Mouse (Mus musculus) liver, postnatal 0 days (tissue): Measurements from ENCODE around the gene H2-Ab1. TPM values are rescaled to one million over a fixed set of nuclear protein-coding genes. Genes with fewer than 3 reads are reported as not detected.
A peak's percentile ranks its signal among the peaks of the same experiment; 100 is the strongest.

Experiments used
- ATAC-seq: fragments of 200-750 bp; cut with Nextera tagmentation; 2 replicates; pipeline ENCODE4 v1.8.0; 2017; ENCODE audit warnings: mild to moderate bottlenecking, moderate library complexity
- DNase-seq: peaks from one replicate; pipeline ENCODE4 v3.0.0-alpha.2; 2016
- H3K27ac ChIP-seq: fragments of 300-500 bp; sonication (generic); 2 replicates; pipeline ENCODE4 v1.5.1; 2014; ENCODE audit warnings: antibody characterized with exemption, moderate library complexity, mild to moderate bottlenecking, low read depth
- H3K27me3 ChIP-seq: fragments of 300-500 bp; sonication (generic); 2 replicates; pipeline ENCODE4 v1.6.1; 2014; ENCODE audit warnings: low read length, control low read depth, mixed read lengths; ENCODE audit not compliant: insufficient read depth
- H3K36me3 ChIP-seq: fragments of 300-500 bp; sonication (generic); replicated peaks from 2 replicates; pipeline ENCODE4 v1.6.1; 2014; ENCODE audit warnings: mild to moderate bottlenecking, control low read depth, low read length, moderate library complexity, mixed read lengths; ENCODE audit not compliant: insufficient read depth
- H3K4me1 ChIP-seq: fragments of 300-500 bp; sonication (generic); 2 replicates; pipeline ENCODE4 v1.6.1; 2014; ENCODE audit warnings: antibody characterized with exemption, mild to moderate bottlenecking, control low read depth; ENCODE audit not compliant: insufficient read depth
- H3K4me2 ChIP-seq: fragments of 300-500 bp; sonication (generic); 2 replicates; pipeline ENCODE4 v1.6.1; 2014; ENCODE audit warnings: low read depth, mild to moderate bottlenecking, low read length, moderate library complexity, mixed read lengths
- H3K4me3 ChIP-seq: fragments of 300-500 bp; sonication (generic); 2 replicates; pipeline ENCODE4 v1.5.1; 2014; ENCODE audit warnings: low read depth, low read length
- H3K9ac ChIP-seq: fragments of 300-500 bp; sonication (generic); replicated peaks from 2 replicates; pipeline ENCODE4 v1.6.1; 2014; ENCODE audit warnings: mild to moderate bottlenecking, moderate library complexity
- H3K9me3 ChIP-seq: fragments of 300-500 bp; sonication (generic); 2 replicates; pipeline ENCODE4 v1.6.1; 2016; ENCODE audit warnings: mild to moderate bottlenecking, control low read depth, low read length, mixed read lengths
- CTCF ChIP-seq: sonication (generic); IDR thresholded peaks from 2 replicates; pipeline ENCODE4 v1.5.1; 2016; ENCODE audit warnings: antibody characterized with exemption, low read depth
- EP300 ChIP-seq: IDR thresholded peaks from 2 replicates; pipeline ENCODE4 v1.6.1; 2016; ENCODE audit warnings: antibody characterized with exemption, low read depth, mild to moderate bottlenecking
- WGBS: fragments of 180-500 bp; shearing (Covaris S2); extraction: QIAGEN DNeasy Blood & Tissue Kit; methylation state at CpG from one replicate; pipeline ENCODE4 v1.1.7; 2014; ENCODE audit not compliant: insufficient replicate concordance; 5-methylcytosine and 5-hydroxymethylcytosine counted together
- polyA plus RNA-seq: library from polyadenylated mRNA; unstranded; fragments of >200 nt; fragmentation: Nextera tagmentation; extraction: Ambion mirVana; gene quantifications from 2 replicates; pipeline ENCODE4 v1.2.1, GENCODE M21; 2015

H2-Ab1 gene
- polyA plus RNA-seq, 1 experiment from 2014 or later, result 24.9 TPM

DNA sequence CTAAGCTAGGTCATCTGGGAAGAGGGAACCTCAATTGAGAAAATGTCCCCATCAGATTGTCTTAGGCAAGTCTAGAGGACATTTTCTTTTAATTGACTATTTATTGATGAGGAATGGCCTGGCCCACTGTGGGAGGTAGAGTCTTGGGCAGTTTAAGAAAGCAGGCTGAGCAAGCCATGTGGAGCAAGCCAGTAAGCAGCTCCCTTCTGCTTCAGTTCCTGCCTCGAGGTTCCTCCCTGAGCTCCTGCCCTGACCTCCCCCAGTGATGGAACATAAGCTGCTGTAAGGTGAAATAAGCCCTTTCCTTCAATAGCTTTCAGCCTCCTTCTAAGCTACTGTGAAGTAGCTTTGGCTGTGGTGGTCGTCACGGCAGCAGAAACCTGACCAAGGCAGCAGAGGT is 19.7 kb upstream of the H2-Ab1 start:
- no peak for DNase-seq
- H3K4me1 ChIP-seq, result peaks cover 3% of the 10 kb centered on the region; the same call in 1 of the 2 replicates
- no peak for ATAC-seq
- 65% methylated on average over 3 of the region's 3 CpGs for WGBS
- H3K9me3 ChIP-seq, result 0 out of 2 replicates have a peak, but pooled peaks cover 5% of the 10 kb centered on the region
- H3K27me3 ChIP-seq, result no peaks in the 10 kb centered on the region
- H3K4me3 ChIP-seq, result no peak overlapping the region
- H3K4me2 ChIP-seq, result no peak overlapping the region
- no peaks in the 10 kb centered on the region for H3K36me3 ChIP-seq
- H3K9ac ChIP-seq, result no peak overlapping the region
- TF ChIP-seq CTCF (no peak), EP300 (no peak)
- H3K27ac ChIP-seq, result no peak overlapping the region

- 60% methylated on average over 3 of the region's 3 CpGs for WGBS
- peaks cover 3% of the 10 kb centered on the region; the same call in 1 of the 2 replicates for H3K4me1 ChIP-seq
- TF ChIP-seq CTCF (no peak), EP300 (no peak)
- peak within 1 kb of the TSS; percentile 84 for H3K27ac ChIP-seq
- H3K4me3 ChIP-seq, result no peak within 1 kb of the TSS
- H3K9ac ChIP-seq, result no peak within 1 kb of the TSS
- H3K27me3 ChIP-seq, result no peaks in the 10 kb centered on the region
- H3K9me3 ChIP-seq, result 0 out of 2 replicates have a peak, but pooled peaks cover 5% of the 10 kb centered on the region
- no peaks in the 10 kb centered on the region for H3K36me3 ChIP-seq
- ATAC-seq (no peak), DNase-seq (peak; percentile 31)
- H3K4me2 ChIP-seq, result peak within 1 kb of the TSS; percentile 52
These were observed 18.8 kb upstream of the H2-Ab1 start, which contains the start of gene H2-Ob for GRCm38 (mm10) chr17:34238706-34239105. TSS of gene H2-Ob (plus strand) at chr17:34238903.

DNA sequence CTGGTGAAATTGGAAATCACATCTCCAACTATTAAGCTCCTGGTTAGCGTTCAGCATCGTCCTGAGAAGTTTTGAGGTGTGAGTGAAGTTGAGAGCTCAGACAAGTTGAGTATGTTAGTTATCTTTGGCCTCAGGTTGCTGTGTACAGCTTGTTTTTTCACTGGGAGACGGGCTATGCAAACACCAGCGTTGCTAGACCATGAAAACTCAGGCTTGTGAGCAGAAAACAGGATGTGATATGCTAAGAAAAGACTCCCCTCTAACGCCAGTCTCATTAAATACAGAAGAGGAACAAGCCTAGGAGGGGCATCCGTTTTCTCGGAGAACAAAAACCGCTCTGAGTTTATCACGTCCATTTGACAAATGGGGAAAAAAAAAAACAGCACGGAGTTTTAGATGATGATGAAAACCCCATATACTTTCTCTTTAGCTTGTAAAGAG is 17.9 kb upstream of the H2-Ab1 start:
- H3K27ac ChIP-seq, result peak overlapping the region; percentile 85
- ATAC-seq (peak; percentile 35; the same call in 1 of the 2 replicates), DNase-seq (no peak)
- no peak overlapping the region for H3K4me3 ChIP-seq
- no peak overlapping the region for H3K9ac ChIP-seq
- 21% methylated on average over 10 of the region's 10 CpGs for WGBS
- TF ChIP-seq CTCF (no peak), EP300 (no peak)
- no peaks in the 10 kb centered on the region for H3K36me3 ChIP-seq
- H3K9me3 ChIP-seq, result 0 out of 2 replicates have a peak, but pooled peaks cover 5% of the 10 kb centered on the region
- H3K4me1 ChIP-seq, result peaks cover 3% of the 10 kb centered on the region; the same call in 1 of the 2 replicates
- no peaks in the 10 kb centered on the region for H3K27me3 ChIP-seq
- peak overlapping the region; percentile 52 for H3K4me2 ChIP-seq

- peaks cover 3% of the 10 kb centered on the region; the same call in 1 of the 2 replicates for H3K4me1 ChIP-seq
- H3K27me3 ChIP-seq, result no peaks in the 10 kb centered on the region
- ATAC-seq (no peak), DNase-seq (no peak)
- H3K27ac ChIP-seq, result peak overlapping the region; percentile 85
- H3K4me3 ChIP-seq, result no peak overlapping the region
- peak overlapping the region; percentile 52 for H3K4me2 ChIP-seq
- no peak overlapping the region for H3K9ac ChIP-seq
- 0 out of 2 replicates have a peak, but pooled peaks cover 5% of the 10 kb centered on the region for H3K9me3 ChIP-seq
- TF ChIP-seq CTCF (no peak), EP300 (no peak)
- no peaks in the 10 kb centered on the region for H3K36me3 ChIP-seq
- WGBS, result 32% methylated on average over 3 of the region's 3 CpGs
These were observed 17.1 kb upstream of the H2-Ab1 start for GRCm38 (mm10) chr17:34240366-34240765.

- TF ChIP-seq CTCF (no peak), EP300 (no peak)
- no peaks in the 10 kb centered on the region for H3K27me3 ChIP-seq
- H3K27ac ChIP-seq, result no peak overlapping the region
- H3K4me3 ChIP-seq, result no peak overlapping the region
- peaks cover 3% of the 10 kb centered on the region; the same call in 1 of the 2 replicates for H3K4me1 ChIP-seq
- DNase-seq (no peak), ATAC-seq (no peak)
- 0 out of 2 replicates have a peak, but pooled peaks cover 5% of the 10 kb centered on the region for H3K9me3 ChIP-seq
- WGBS, result 70% methylated on average over 6 of the region's 6 CpGs
- no peak overlapping the region for H3K4me2 ChIP-seq
- no peaks in the 10 kb centered on the region for H3K36me3 ChIP-seq
- no peak overlapping the region for H3K9ac ChIP-seq
These were observed 16.6 kb upstream of the H2-Ab1 start for GRCm38 (mm10) chr17:34240916-34241315.

DNA sequence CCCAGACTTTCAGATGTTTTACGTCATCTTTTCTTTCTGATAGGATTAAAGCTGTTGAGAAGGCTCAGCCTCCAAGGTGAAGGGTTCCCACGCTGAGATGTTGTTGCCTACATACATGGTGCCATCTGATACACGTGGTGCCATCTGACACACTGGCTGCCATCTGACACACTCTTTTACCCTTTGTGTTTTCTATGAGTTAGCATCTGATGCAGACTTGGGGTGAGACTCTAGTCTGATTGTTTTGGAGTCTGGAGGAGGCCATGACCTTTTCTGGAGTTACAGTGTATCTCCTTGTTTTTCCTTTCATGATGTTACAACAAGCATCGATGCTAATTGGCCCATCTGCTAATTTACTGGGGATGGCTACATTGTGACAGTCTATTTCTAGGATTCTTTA is 12.8 kb upstream of the H2-Ab1 start:
- H3K27ac ChIP-seq, result no peak overlapping the region
- H3K4me2 ChIP-seq, result no peak overlapping the region
- H3K4me1 ChIP-seq, result no peaks in the 10 kb centered on the region
- TF ChIP-seq EP300, result no peak
- no peak for TF ChIP-seq CTCF
- ATAC-seq, result no peak
- H3K9me3 ChIP-seq, result 0 out of 2 replicates have a peak, but pooled peaks cover 5% of the 10 kb centered on the region
- 72% methylated on average over 4 of the region's 4 CpGs for WGBS
- no peak overlapping the region for H3K4me3 ChIP-seq
- no peaks in the 10 kb centered on the region for H3K36me3 ChIP-seq
- no peaks in the 10 kb centered on the region for H3K27me3 ChIP-seq
- no peak for DNase-seq
- H3K9ac ChIP-seq, result no peak overlapping the region

- 61% methylated on average over 3 of the region's 3 CpGs for WGBS
- Histone ChIP-seq H3K4me3 (no peak overlapping the region), H3K4me2 (no peak overlapping the region), H3K36me3 (no peaks in the 10 kb centered on the region), H3K27me3 (no peaks in the 10 kb centered on the region), H3K9me3 (no peaks in the 10 kb centered on the region), H3K27ac (no peak overlapping the region), H3K4me1 (no peaks in the 10 kb centered on the region), H3K9ac (no peak overlapping the region)
- ATAC-seq, result no peak
- peak; percentile 40 for TF ChIP-seq CTCF
- no peak for TF ChIP-seq EP300
- no peak for DNase-seq
These were observed 10.4 kb upstream of the H2-Ab1 start for GRCm38 (mm10) chr17:34247047-34247446.
